Mouse (Mus musculus) heart, embryonic 10.5 days (tissue): ENCODE measurements around the gene Stxbp1. TPM values are rescaled to one million over a fixed set of nuclear protein-coding genes. Genes with fewer than 3 reads are reported as not detected.

Source experiments
- DNase-seq: peaks from one replicate; pipeline ENCODE4 v3.0.0-alpha.2; 2017; ENCODE audit warnings: low spot score
- H3K27ac ChIP-seq: fragments of 300-500 bp; sonication (generic); 2 replicates; pipeline ENCODE4 v1.5.1; 2016; ENCODE audit warnings: mild to moderate bottlenecking
- H3K27me3 ChIP-seq: fragments of 300-500 bp; sonication (generic); 2 replicates; pipeline ENCODE4 v1.6.1; 2016; ENCODE audit warnings: mild to moderate bottlenecking; ENCODE audit not compliant: poor library complexity, insufficient read depth, severe bottlenecking
- H3K36me3 ChIP-seq: fragments of 300-500 bp; sonication (generic); 2 replicates; pipeline ENCODE4 v1.6.1; 2016; ENCODE audit warnings: mild to moderate bottlenecking, moderate library complexity
- H3K4me1 ChIP-seq: fragments of 300-500 bp; sonication (generic); 2 replicates; pipeline ENCODE4 v1.6.1; 2016; ENCODE audit warnings: mild to moderate bottlenecking
- H3K4me3 ChIP-seq: fragments of 300-500 bp; sonication (generic); 2 replicates; pipeline ENCODE4 v1.5.1; 2016; ENCODE audit warnings: mild to moderate bottlenecking, moderate library complexity
- H3K9me3 ChIP-seq: fragments of 300-500 bp; sonication (generic); 2 replicates; pipeline ENCODE4 v1.6.1; 2016; ENCODE audit warnings: mild to moderate bottlenecking, moderate library complexity
- WGBS: fragments of 180-500 bp; shearing (Covaris S2); methylation state at CpG from one replicate; pipeline ENCODE4 v1.1.7; 2016; 5-methylcytosine and 5-hydroxymethylcytosine counted together
- polyA plus RNA-seq: library from polyadenylated mRNA; unstranded; fragments of >200 nt; fragmentation: Nextera tagmentation; extraction: Ambion mirVana; gene quantifications from 2 replicates; pipeline ENCODE4 v1.2.1, GENCODE M21; 2016

The Stxbp1 gene
- polyA plus RNA-seq, 1 experiment from 2014 or later, result 19.1 TPM

DNA sequence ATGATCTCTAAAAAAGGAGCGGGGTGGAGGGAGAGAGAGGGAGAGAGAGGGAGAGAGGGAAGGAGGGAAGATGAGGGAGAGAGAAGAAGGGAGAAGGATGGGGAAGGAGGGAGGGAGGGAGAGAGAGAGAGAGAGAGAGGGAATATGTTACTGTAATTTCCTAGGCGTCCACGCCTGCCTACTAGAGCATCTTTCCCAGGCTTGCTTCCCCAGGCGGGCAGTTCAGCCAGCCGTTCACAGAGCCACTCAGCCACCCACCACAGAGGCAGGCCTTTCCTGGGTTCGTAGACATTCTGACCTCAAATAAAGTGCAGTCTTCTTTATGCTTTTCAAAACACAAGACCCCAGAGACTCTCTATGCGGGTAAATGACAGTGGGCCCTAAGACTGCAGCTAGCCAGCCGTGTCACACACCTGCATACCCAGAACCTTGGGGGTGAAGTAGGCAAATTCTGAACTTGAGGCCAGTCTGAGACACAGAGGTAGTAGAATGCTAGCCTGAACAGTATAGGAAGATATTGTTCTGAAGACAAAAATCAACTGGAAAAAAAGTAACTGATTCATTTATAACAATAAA is 23.4 kb downstream of the Stxbp1 start:
- Histone ChIP-seq H3K36me3 (no peaks in the 10 kb centered on the region), H3K9me3 (no peaks in the 10 kb centered on the region), H3K27me3 (no peaks in the 10 kb centered on the region), H3K27ac (peak overlapping the region; percentile 33; the same call in 1 of the 2 replicates), H3K4me1 (peaks cover 32% of the 10 kb centered on the region), H3K4me3 (no peak overlapping the region)
- no peak for DNase-seq
- 77% methylated on average over 8 of the region's 8 CpGs for WGBS

DNA sequence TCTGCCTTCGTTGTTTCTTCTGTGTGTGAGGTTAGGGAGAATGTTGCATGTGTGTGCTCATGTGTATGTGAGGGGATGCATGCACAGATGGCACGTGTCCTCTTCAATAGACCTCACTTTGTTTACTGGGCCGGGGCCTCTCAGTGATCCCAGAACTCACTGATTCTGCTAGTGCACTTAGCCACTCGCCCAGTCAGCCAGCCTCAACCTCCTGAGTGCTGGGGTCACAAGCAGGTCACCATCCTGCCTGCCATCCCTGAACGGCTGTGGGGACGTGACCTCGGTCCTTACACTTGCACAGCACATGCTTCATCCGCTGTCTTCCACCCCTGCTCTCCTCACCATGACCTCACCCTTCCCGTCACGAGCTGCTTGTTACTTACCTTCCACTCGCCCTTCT is 23.9 kb downstream of the Stxbp1 start:
- no peak for DNase-seq
- H3K9me3 ChIP-seq, result no peaks in the 10 kb centered on the region
- peak overlapping the region; percentile 33; the same call in 1 of the 2 replicates for H3K27ac ChIP-seq
- no peak overlapping the region for H3K4me3 ChIP-seq
- H3K36me3 ChIP-seq, result 0 out of 2 replicates have a peak, but pooled peaks cover 3% of the 10 kb centered on the region
- peaks cover 31% of the 10 kb centered on the region for H3K4me1 ChIP-seq
- WGBS, result 35% methylated on average over 11 of the region's 11 CpGs
- H3K27me3 ChIP-seq, result no peaks in the 10 kb centered on the region

DNA sequence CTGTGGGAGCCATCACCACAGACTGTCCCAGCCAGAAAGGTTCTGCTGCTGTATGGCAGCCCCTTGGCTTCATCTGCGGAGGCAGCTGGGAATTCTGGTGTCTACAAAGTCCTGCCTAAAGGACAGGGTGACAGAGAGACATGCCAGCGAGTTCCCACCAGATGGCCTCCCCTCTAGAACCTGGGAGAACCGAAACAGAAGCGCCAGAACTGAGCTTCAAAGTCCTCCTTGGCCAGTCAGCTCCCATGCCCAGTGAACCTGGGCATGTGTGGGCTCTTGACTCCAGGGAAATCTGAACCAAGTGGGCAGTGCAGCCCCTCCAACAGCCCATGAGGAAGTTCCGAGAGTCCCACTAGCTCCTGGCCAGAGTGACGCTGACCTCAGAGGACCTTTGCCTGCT is 24.4 kb downstream of the Stxbp1 start:
- Histone ChIP-seq H3K4me1 (peaks cover 31% of the 10 kb centered on the region), H3K4me3 (no peak overlapping the region), H3K9me3 (no peaks in the 10 kb centered on the region), H3K27ac (no peak overlapping the region), H3K36me3 (0 out of 2 replicates have a peak, but pooled peaks cover 8% of the 10 kb centered on the region), H3K27me3 (no peaks in the 10 kb centered on the region)
- WGBS, result 76% methylated on average over 6 of the region's 6 CpGs
- no peak for DNase-seq

DNA sequence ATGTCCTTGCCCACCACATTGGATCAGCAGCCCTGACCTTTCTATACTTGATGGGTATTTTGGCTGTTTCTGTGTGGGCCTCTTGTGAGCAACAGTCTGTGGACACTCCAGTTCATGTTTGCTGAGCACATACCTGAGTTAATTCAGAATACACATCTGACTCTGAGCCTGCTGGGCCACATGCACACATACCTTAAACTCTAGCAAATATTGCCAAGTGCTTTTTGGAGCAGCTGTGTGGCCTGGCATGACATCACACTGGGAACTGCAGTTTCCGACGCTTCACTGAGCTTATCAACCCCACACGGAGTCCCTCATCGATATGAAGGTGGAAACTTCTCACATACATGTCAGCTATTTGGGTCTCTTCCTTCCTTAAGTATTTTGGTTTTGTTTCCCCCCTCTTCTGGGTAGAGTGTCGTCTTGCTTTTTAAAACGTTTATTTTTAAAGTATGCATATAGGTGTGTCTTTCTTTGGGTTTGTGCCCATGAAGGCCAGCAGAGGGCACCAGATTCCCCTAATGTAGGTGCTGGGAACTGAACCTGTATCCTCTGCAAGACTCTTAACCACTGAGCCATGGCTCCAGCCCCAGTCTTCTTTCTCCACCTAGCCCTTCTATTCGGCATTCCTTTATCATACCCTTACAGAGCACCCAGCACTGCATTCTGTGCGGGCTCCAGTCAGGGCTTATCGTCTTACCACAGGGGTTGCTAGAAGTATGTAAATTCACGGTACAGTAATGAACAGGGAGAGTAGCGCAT is 25.8 kb downstream of the Stxbp1 start:
- H3K4me1 ChIP-seq, result peaks cover 26% of the 10 kb centered on the region
- 63% methylated on average over 11 of the region's 11 CpGs for WGBS

DNA sequence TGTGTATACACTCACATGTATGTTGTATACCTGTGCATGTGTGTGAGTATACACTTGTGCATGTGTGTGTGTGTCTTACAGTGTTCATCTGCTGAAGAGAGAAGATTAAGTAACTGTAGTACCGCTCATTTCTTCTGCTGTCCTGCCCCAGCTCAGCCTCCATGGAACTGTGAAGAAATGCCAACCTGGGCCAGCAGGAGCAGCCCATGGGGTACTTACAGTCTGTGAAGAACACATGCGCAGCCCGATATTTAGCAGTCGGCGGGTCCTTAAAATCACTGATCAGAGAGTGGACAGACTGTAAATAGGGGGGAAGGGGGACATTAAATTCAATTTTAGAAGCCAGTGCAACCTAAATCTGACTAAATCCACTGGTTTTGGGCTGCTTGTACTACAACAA is 28.8 kb downstream of the Stxbp1 start:
- Histone ChIP-seq H3K27me3 (no peaks in the 10 kb centered on the region), H3K36me3 (peaks cover 27% of the 10 kb centered on the region; the same call in 1 of the 2 replicates), H3K9me3 (no peaks in the 10 kb centered on the region), H3K4me1 (peaks cover 9% of the 10 kb centered on the region), H3K27ac (no peak overlapping the region), H3K4me3 (no peak overlapping the region)
- DNase-seq, result no peak
- 90% methylated on average over 5 of the region's 5 CpGs for WGBS

More for the DNA sequence above, 25.8 kb downstream of the Stxbp1 start:
- Histone ChIP-seq H3K36me3 (peaks cover 9% of the 10 kb centered on the region; the same call in 1 of the 2 replicates), H3K27me3 (no peaks in the 10 kb centered on the region), H3K27ac (no peak overlapping the region), H3K4me3 (no peak overlapping the region), H3K9me3 (no peaks in the 10 kb centered on the region)
- no peak for DNase-seq

DNA sequence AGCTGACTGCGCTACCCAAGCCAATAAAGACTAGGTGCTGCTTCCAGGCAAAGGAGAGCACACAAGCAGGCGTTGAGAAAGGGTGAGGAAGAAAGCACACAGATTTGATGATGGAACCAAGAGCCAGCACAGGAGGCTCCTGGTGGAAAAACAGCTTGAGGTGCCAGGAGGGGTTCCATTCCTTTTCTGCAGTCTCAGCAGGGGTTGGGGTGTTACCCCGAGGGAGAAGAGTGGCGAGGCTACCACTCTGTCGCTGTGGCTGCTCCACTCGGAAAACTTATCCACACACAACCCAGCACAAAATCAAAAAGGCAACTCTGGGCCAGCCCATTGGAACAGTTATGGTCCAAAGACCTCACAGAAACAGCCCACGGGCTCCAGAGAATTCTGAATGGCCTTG is 29.5 kb downstream of the Stxbp1 start:
- WGBS, result 58% methylated on average over 7 of the region's 7 CpGs
- Histone ChIP-seq H3K9me3 (no peaks in the 10 kb centered on the region), H3K4me1 (peaks cover 3% of the 10 kb centered on the region), H3K36me3 (peaks cover 33% of the 10 kb centered on the region; the same call in 1 of the 2 replicates), H3K4me3 (no peak overlapping the region), H3K27me3 (no peaks in the 10 kb centered on the region), H3K27ac (no peak overlapping the region)
- DNase-seq, result no peak

DNA sequence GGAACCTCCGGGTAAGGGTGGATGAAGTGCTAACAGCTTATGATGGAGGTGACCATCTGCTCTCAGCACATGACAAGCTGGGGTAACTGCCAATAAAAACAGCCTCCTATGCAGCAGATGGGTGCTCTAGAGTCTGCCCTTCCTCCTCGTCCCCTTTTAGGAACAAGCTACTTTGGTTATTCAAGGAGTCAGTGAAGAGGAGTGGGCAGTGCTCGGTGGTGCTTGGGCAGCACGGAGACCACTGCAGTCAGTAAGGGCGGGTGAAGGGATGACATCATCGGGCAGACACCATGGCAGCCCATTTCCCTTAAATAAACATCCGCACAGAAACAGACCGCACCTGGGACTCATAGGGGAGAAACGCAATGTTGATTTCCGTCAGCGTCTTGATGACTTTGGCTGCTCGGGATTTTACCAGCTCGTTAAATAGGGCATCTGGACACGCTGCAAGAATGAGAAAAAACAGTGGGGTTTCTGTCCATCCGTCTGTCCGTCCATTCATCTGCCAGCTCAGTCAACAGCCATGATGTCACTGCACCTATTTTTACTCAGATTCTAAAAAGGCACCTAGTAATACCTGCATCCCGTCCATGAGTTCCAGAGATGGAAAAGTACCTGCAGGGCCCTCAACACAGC is 30.0 kb downstream of the Stxbp1 start:
- H3K27me3 ChIP-seq, result no peaks in the 10 kb centered on the region
- peaks cover 33% of the 10 kb centered on the region; the same call in 1 of the 2 replicates for H3K36me3 ChIP-seq
- no peaks in the 10 kb centered on the region; the same call in 1 of the 2 replicates for H3K4me1 ChIP-seq
- no peak for DNase-seq
- 65% methylated on average over 17 of the region's 17 CpGs for WGBS
- no peaks in the 10 kb centered on the region for H3K9me3 ChIP-seq
- no peak overlapping the region for H3K4me3 ChIP-seq
- H3K27ac ChIP-seq, result no peak overlapping the region

DNA sequence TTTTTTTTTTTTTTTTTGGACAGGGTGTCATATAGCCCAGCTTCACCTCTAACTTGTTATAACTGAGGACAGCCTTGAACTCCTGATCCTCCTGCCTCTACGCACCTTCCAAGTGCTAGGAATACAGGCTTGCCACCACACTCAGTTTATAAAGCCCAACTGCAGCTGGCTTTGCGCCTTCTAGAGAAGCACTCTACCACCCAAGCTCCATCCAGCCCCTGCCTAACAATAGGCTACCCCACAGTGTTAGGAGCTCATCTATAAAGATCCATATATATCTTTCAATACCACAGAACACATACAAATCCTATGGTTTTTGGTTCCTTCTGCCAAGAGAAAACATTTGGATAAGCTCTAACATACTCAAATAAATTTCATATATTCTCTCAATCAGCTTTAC is 30.5 kb downstream of the Stxbp1 start:
- H3K27me3 ChIP-seq, result no peaks in the 10 kb centered on the region
- H3K9me3 ChIP-seq, result no peaks in the 10 kb centered on the region
- DNase-seq, result no peak
- H3K4me1 ChIP-seq, result no peaks in the 10 kb centered on the region; the same call in 1 of the 2 replicates
- peaks cover 39% of the 10 kb centered on the region; the same call in 1 of the 2 replicates for H3K36me3 ChIP-seq
- H3K4me3 ChIP-seq, result no peak overlapping the region
- H3K27ac ChIP-seq, result no peak overlapping the region
- WGBS, result 95% methylated on average over 2 of the region's 2 CpGs

DNA sequence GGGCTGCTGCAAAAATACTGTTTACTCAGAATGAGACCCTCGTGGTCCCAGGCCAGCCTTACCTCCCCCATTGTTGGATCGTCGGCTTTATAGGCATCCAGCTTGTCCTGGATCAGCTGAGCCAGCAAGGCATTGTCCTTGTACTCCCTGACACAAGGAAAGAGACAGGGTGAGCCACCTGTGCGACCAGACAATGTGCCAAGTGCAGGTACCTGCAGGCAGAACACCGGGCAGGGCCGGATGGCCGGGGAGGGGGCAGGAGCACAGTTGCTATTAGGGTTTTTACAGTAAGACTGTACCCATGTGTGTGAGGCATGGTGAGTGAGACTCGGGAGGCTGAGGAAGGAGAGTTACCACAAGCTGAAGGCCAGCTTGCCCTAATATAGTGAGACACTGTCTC is 35.1 kb downstream of the Stxbp1 start:
- peaks cover 58% of the 10 kb centered on the region for H3K36me3 ChIP-seq
- 0 out of 2 replicates have a peak overlapping the region, but pooled peaks have one; percentile 4 for H3K27ac ChIP-seq
- WGBS, result 81% methylated on average over 8 of the region's 8 CpGs
- no peak overlapping the region for H3K4me3 ChIP-seq
- DNase-seq, result no peak
- peaks cover 4% of the 10 kb centered on the region; the same call in 1 of the 2 replicates for H3K4me1 ChIP-seq
- no peaks in the 10 kb centered on the region for H3K27me3 ChIP-seq
- no peaks in the 10 kb centered on the region for H3K9me3 ChIP-seq

DNA sequence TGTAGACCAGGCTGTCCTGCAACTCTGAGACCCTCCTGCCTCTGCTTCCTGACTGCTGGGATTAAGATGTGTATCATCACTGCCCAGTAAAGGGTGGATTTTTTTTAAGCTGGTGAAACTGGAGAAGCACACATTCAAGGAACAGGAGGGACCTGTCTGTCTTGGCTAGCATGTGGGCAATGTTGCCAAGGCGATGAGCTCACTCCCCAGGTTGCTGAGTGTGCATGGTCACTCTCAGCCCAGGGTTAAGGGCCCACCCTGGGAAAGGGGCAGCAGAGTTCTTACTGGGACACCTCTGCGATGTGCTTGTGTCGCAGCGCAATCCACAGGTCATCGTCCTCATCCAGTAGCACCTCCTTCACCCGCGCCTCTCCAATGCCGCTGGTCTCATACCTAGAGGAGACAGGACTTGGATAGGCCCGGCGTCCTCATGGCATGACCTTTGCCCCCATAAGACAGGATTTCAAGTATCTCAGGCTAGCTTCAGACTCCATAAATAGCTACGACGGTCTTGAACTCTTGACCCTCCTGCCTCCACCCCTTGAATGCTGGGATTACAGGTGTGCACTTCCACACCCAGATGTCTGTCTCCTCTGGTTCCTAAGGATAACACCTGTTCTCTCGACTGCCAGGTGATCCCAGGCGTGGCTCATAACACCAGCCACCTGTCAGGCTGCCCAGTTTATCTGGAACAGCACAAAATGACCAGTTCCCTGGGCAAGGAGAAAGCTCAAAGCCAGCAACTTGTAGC is 38.1 kb downstream of the Stxbp1 start:
- Histone ChIP-seq H3K27ac (no peak overlapping the region), H3K36me3 (peaks cover 68% of the 10 kb centered on the region), H3K27me3 (no peaks in the 10 kb centered on the region), H3K4me3 (no peak overlapping the region), H3K9me3 (no peaks in the 10 kb centered on the region), H3K4me1 (peaks cover 4% of the 10 kb centered on the region; the same call in 1 of the 2 replicates)
- 82% methylated on average over 14 of the region's 14 CpGs for WGBS
- no peak for DNase-seq

DNA sequence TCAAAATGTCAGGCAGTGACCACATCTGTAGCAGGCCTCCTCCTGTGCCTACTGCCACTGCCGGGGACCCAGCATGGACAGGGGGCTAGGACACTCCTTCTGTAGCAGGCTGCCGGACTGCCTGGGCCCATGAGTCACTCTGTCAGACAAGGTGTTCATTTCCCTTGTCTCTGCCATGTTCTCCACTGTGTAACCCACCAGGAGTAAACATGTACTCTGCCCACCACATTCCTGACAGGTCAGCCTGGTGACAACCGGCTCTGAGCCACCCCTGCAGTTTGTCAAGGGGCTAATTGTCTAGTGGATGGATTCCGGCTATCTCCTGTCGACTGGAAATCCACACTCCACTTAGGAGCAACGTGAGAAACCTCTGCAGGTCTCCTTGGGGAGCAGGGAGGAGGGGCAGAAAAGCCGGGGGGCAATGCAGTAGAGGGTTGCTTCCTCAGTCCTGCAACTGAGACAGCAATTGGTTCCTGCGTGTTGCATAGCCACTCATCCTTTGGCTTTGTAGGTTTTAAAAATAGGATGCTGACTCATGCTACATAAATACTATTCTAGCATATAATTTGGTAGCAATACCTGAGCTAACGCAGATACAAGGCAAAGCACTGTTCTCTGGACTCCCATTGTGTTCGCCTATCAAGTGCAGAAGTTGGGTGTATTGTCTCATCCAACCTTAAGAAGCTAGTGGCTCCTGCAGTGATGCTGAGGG is 48.6 kb downstream of the Stxbp1 start:
- DNase-seq, result peak; percentile 79
- Histone ChIP-seq H3K4me3 (no peak overlapping the region), H3K9me3 (no peaks in the 10 kb centered on the region), H3K27ac (peak overlapping the region; percentile 67; the same call in 1 of the 2 replicates), H3K27me3 (no peaks in the 10 kb centered on the region), H3K4me1 (peaks cover 21% of the 10 kb centered on the region), H3K36me3 (peaks cover 78% of the 10 kb centered on the region)
- WGBS, result 40% methylated on average over 10 of the region's 10 CpGs
